Mouse (Mus musculus) midbrain, embryonic 12.5 days (tissue): Measurements from ENCODE around the gene Ncapd2. TPM values are rescaled to one million over a fixed set of nuclear protein-coding genes. Genes with fewer than 3 reads are reported as not detected.

ENCODE experiments used
- ATAC-seq: fragments of 200-750 bp; cut with Nextera tagmentation; 2 replicates; pipeline ENCODE4 v1.8.0; 2017; ENCODE audit warnings: low read depth, moderate TSS enrichment, moderate library complexity; ENCODE audit not compliant: low FRiP score
- H3K27ac ChIP-seq: fragments of 300-500 bp; sonication (generic); replicated peaks from 2 replicates; pipeline ENCODE4 v1.5.1; 2016; ENCODE audit warnings: mild to moderate bottlenecking
- H3K27me3 ChIP-seq: fragments of 300-500 bp; sonication (generic); 2 replicates; pipeline ENCODE4 v1.6.1; 2016; ENCODE audit warnings: mild to moderate bottlenecking
- H3K36me3 ChIP-seq: fragments of 300-500 bp; sonication (generic); 2 replicates; pipeline ENCODE4 v1.6.1; 2016
- H3K4me1 ChIP-seq: fragments of 300-500 bp; sonication (generic); 2 replicates; pipeline ENCODE4 v1.6.1; 2016
- H3K4me2 ChIP-seq: fragments of 300-500 bp; sonication (generic); replicated peaks from 2 replicates; pipeline ENCODE4 v1.6.1; 2016; ENCODE audit warnings: mild to moderate bottlenecking, moderate library complexity
- H3K4me3 ChIP-seq: fragments of 300-500 bp; sonication (generic); 2 replicates; pipeline ENCODE4 v1.5.1; 2016; ENCODE audit warnings: mild to moderate bottlenecking
- H3K9ac ChIP-seq: fragments of 300-500 bp; sonication (generic); replicated peaks from 2 replicates; pipeline ENCODE4 v1.6.1; 2016; ENCODE audit warnings: mild to moderate bottlenecking, moderate library complexity
- H3K9me3 ChIP-seq: fragments of 300-500 bp; sonication (generic); 2 replicates; pipeline ENCODE4 v1.6.1; 2016; ENCODE audit warnings: mild to moderate bottlenecking
- WGBS: fragments of 180-500 bp; shearing (Covaris S2); methylation state at CpG from one replicate; pipeline ENCODE4 v1.1.7; 2016; 5-methylcytosine and 5-hydroxymethylcytosine counted together
- polyA plus RNA-seq: library from polyadenylated mRNA; unstranded; fragments of >200 nt; fragmentation: Nextera tagmentation; extraction: Ambion mirVana; gene quantifications from 2 replicates; pipeline ENCODE4 v1.2.1, GENCODE M21; 2016

The Ncapd2 gene
- polyA plus RNA-seq, 1 experiment from 2014 or later, result 192 TPM

DNA sequence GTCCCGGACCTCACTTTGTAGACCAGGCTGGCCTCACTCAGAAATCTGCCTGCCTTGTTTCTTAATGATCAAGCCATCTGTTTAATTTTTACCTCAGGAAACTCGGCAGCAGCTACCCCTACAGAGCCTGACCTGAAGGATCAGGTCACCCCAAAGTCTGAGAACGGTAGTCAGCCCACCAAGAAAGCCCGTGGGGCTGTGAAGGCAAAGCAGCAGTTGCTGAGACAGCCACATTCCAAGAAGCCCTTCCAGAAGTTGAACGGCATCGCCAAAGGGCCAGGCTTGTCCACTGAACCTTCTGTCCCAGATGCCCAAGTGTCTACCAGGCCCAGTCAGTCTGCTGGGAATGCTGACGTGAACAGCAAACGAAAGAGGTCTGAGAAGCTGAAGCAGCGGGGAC lies 47.6 kb downstream of the Ncapd2 start:
- Histone ChIP-seq H3K9me3 (no peaks in the 10 kb centered on the region), H3K4me1 (peaks cover 39% of the 10 kb centered on the region), H3K27me3 (no peaks in the 10 kb centered on the region), H3K4me2 (no peak overlapping the region), H3K27ac (peak overlapping the region; percentile 95; the same call in 1 of the 2 replicates), H3K9ac (no peak overlapping the region), H3K4me3 (no peak overlapping the region), H3K36me3 (peaks cover 51% of the 10 kb centered on the region)
- ATAC-seq, result no peak
- WGBS, result 84% methylated on average over 9 of the region's 9 CpGs

DNA sequence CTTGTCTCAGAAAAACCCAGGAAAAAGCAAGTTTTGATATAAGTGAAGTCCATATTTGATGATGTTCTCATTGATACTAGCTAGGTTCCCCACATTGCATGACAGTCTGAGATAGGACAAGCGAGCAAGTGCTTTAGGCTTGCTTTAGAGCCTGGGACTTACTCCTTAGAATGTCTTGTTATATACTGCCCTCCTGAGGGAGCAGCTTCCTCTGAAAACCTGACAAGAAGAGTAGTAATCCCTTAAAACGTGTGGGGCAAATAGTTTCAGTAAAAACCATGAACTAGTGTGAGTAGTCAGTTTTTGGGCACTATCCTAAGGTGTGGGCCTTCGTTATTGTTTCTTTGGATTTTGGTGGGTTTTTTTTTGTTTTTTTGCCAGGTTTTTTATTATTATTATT lies 48.4 kb downstream of the Ncapd2 start:
- no peak overlapping the region for H3K9ac ChIP-seq
- ATAC-seq, result no peak
- no peak overlapping the region for H3K4me2 ChIP-seq
- H3K27ac ChIP-seq, result no peak overlapping the region
- no peaks in the 10 kb centered on the region for H3K9me3 ChIP-seq
- peaks cover 32% of the 10 kb centered on the region for H3K4me1 ChIP-seq
- 79% methylated on average over 3 of the region's 3 CpGs for WGBS
- H3K4me3 ChIP-seq, result no peak overlapping the region
- H3K36me3 ChIP-seq, result peaks cover 59% of the 10 kb centered on the region
- H3K27me3 ChIP-seq, result no peaks in the 10 kb centered on the region

DNA sequence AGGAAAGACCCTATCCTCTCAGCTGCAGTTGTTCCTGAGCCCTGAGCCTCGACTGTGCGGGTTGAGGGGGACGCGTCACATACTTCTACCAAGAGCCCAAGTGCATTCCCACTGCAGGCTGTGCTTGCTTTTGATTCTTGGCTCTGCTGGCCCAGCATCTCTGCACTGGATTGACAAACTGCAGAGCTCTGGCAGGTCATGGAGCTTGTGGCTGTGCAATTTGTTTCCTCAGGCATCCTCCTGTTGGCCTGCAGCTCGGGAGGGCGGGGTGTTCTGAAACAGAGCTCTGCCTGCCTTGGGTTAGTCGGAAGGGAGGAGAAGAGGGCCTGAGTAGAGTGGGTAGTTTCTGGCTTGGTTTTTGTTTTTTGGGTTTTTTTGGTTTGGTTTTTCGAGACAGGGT lies 49.1 kb downstream of the Ncapd2 start:
- Histone ChIP-seq H3K4me1 (peaks cover 28% of the 10 kb centered on the region), H3K9me3 (no peaks in the 10 kb centered on the region), H3K27ac (no peak overlapping the region), H3K4me3 (no peak overlapping the region), H3K4me2 (no peak overlapping the region), H3K9ac (no peak overlapping the region), H3K27me3 (no peaks in the 10 kb centered on the region), H3K36me3 (peaks cover 66% of the 10 kb centered on the region)
- no peak for ATAC-seq
- WGBS, result 96% methylated on average over 8 of the region's 8 CpGs

DNA sequence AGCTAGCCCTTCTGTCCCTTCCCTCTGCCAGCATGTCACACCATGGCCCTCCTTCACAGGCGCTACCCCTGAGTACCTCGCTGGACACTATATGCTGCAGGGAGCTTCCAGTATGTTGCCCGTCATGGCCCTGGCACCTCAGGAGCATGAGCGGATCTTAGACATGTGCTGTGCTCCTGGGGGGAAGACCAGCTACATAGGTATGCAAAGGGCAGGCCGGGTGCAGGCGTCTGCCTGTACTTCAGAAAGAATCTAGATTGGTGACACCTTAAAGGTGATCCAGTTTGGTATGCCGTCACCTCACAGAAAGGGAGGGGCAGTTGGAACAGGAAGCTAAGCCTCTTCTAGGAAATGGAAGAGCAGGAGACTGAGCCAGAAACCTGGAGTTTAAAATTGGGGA lies 51.8 kb downstream of the Ncapd2 start:
- H3K36me3 ChIP-seq, result peaks cover 91% of the 10 kb centered on the region
- no peak overlapping the region for H3K9ac ChIP-seq
- WGBS, result 93% methylated on average over 7 of the region's 7 CpGs

DNA sequence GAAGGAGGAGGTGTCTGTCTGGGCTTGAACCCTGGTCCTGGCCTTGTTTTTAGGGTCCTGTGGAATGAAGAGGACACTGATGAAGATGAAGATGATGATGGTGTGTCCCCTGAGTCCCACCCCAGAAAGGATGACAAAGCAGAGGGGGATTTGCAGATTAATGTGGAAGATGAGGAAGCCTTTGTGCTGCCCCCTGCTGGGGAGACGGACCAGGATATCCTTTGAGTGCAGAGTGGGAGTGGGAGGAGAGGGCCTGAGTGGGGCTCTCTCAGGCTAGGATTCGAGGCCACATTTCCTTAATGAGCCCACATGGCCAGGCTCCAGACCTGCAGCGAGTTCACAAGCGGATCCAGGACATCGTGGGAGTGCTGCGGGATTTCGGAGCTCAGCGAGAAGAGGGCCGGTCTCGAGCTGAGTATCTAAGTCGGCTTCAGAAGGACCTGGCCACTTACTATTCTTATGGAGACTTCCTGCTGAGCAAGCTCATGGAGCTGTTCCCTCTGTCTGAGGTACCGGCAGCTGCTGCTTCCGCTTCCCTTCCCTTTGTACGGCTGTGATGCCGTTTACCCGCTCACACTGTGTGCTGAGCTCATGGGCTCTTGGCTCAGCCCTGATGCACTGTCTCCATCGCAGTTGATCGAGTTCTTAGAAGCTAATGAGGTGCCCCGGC lies 54.4 kb downstream of the Ncapd2 start:
- H3K9me3 ChIP-seq, result no peaks in the 10 kb centered on the region
- H3K4me2 ChIP-seq, result no peak overlapping the region
- no peak overlapping the region for H3K27ac ChIP-seq
- no peak overlapping the region for H3K4me3 ChIP-seq
- H3K27me3 ChIP-seq, result no peaks in the 10 kb centered on the region
- 88% methylated on average over 19 of the region's 19 CpGs for WGBS
- peaks cover 85% of the 10 kb centered on the region for H3K36me3 ChIP-seq
- no peak for ATAC-seq
- H3K4me1 ChIP-seq, result peaks cover 12% of the 10 kb centered on the region
- H3K9ac ChIP-seq, result no peak overlapping the region

More for the DNA sequence above, 51.8 kb downstream of the Ncapd2 start:
- Histone ChIP-seq H3K27ac (no peak overlapping the region), H3K4me1 (peaks cover 5% of the 10 kb centered on the region), H3K9me3 (no peaks in the 10 kb centered on the region), H3K4me2 (no peak overlapping the region), H3K27me3 (no peaks in the 10 kb centered on the region), H3K4me3 (no peak overlapping the region)
- ATAC-seq, result no peak

DNA sequence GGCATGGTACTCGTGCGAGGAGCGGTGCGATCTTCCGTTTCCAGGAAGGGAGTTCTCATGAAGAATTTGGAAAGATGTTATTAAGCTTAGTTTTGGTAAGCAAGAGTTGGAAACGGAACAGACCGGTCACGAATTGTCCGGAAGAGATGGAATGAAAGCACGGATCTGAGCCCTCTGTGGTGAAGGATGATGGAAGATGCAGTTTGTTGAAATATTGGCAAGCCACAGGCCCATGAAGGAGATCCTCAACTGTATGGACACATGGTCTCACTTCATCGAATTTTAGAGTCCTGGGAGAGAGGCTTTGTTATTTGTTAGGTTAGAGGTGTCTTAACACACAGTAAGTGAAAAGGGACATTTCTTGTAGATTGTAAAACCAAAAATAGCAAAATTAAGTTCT lies 59.0 kb downstream of the Ncapd2 start:
- peak overlapping the region; percentile 90 for H3K4me3 ChIP-seq
- peaks cover 69% of the 10 kb centered on the region for H3K36me3 ChIP-seq
- peaks cover 18% of the 10 kb centered on the region for H3K4me1 ChIP-seq
- no peak for ATAC-seq
- peak overlapping the region; percentile 88 for H3K4me2 ChIP-seq
- 12% methylated on average over 11 of the region's 11 CpGs for WGBS
- no peak overlapping the region for H3K27ac ChIP-seq
- H3K9ac ChIP-seq, result peak overlapping the region; percentile 85
- no peaks in the 10 kb centered on the region for H3K9me3 ChIP-seq
- no peaks in the 10 kb centered on the region for H3K27me3 ChIP-seq

DNA sequence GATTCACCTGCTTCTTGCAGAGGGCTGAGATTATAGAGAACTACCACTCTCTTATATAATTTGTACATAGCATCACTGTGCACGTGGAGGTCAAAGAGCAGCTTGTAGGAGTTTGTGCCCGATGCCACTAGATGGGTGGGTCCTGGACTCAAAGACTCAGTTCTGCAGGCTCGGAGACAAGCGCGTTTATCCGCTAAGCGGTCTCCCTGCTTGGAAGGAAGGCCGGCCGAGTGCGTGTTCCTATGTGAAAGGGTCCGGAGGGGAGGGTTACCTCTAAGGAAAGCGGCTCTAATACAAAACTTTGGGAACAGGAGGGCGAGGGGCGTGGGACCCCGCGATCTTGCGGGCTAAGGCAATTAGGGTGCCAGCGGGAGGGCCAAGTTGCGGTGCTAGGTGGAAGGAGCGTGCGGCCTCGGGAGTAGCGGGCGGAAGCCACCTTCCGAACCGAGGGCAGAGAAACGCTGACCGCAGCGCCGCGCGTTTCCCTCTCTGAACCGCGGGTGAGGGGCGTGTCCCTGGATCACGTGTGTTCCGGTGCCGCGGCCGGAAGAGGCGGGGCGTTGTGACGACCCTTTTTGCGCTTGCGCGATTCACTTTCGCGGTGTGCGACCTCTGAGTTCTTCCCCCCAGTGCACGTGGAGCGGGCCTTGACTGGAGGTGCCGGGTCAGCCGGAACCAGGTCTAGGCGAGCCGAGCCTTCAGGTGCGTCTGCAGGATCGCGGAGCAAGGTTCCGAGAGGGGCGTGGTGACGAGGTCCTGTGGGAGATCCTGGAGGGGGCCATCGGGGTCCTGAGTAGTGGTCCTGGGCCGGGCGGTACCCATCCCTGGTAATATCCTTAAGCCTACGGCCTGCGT lies 60.0 kb downstream of the Ncapd2 start, which contains the start of gene Nop2:
Nop2 (plus strand) TSS at position 608 of the 855 bp plus-strand sequence.
- Histone ChIP-seq H3K36me3 (peaks cover 69% of the 10 kb centered on the region), H3K4me3 (peak within 1 kb of the TSS; percentile 90), H3K9ac (peak within 1 kb of the TSS; percentile 85), H3K9me3 (no peaks in the 10 kb centered on the region), H3K4me1 (peaks cover 18% of the 10 kb centered on the region), H3K4me2 (peak within 1 kb of the TSS; percentile 88), H3K27me3 (no peaks in the 10 kb centered on the region), H3K27ac (peak within 1 kb of the TSS; percentile 88)
- ATAC-seq, result peak; percentile 95
- under 1% methylated on average over 66 of the region's 66 CpGs for WGBS

DNA sequence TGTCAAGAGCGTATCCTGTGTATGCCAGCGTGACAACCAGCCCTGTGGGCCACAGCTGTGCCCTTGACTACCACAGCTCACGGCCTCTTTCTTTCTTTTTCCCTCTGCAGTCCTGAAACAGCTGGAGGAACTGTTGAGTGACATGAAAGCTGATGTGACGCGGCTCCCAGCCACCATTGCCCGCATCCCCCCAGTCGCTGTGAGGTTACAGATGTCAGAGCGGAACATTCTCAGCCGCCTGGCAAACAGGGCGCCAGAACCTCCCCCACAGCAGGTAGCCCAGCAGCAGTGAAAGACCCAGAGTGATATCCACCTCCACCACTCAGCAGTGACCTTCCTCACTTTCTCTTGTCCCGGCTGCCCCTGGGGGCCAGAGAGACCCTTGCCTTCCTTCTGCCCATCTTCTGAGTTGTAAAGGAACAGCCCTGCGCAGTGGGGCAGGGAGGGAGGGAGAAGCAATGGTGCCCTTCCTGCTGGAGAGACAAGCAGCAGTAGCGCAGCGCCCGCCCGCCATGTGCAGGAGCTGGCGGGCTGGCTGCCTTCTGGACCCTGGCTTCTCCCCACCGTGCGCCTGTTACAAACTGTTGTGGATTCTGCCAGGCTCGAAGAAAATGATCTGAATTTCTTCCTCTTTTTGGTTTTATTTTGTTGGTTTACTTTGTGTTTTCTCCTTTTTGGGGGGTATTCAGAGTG lies 61.6 kb downstream of the Ncapd2 start:
- WGBS, result 89% methylated on average over 19 of the region's 20 CpGs
- Histone ChIP-seq H3K9ac (no peak overlapping the region), H3K4me3 (no peak overlapping the region), H3K4me1 (peaks cover 18% of the 10 kb centered on the region), H3K27ac (no peak overlapping the region), H3K9me3 (no peaks in the 10 kb centered on the region), H3K36me3 (peaks cover 70% of the 10 kb centered on the region), H3K27me3 (no peaks in the 10 kb centered on the region), H3K4me2 (no peak overlapping the region)
- ATAC-seq, result no peak

DNA sequence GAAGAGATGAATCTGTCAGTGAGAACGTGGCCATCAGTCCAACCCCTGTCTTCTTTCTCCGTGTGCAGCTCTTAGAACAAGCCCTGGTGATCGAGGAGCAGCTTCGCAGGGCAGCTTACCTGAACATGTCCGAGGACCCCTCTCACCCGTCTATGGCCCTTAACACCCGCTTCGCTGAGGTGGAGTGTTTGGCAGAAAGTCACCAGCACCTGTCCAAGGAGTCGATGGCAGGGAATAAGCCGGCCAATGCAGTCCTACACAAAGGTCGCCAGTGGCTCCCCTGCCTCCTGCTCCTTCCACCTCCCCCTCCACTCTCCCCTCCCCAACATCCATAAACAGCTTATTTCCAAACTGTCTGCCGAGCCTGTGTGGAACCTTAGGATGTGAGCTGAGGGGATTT lies 62.8 kb downstream of the Ncapd2 start:
- Histone ChIP-seq H3K27me3 (no peaks in the 10 kb centered on the region), H3K9me3 (no peaks in the 10 kb centered on the region), H3K4me1 (peaks cover 18% of the 10 kb centered on the region), H3K27ac (no peak overlapping the region), H3K4me2 (no peak overlapping the region), H3K9ac (no peak overlapping the region), H3K36me3 (peaks cover 70% of the 10 kb centered on the region), H3K4me3 (no peak overlapping the region)
- WGBS, result 95% methylated on average over 12 of the region's 12 CpGs
- ATAC-seq, result no peak

DNA sequence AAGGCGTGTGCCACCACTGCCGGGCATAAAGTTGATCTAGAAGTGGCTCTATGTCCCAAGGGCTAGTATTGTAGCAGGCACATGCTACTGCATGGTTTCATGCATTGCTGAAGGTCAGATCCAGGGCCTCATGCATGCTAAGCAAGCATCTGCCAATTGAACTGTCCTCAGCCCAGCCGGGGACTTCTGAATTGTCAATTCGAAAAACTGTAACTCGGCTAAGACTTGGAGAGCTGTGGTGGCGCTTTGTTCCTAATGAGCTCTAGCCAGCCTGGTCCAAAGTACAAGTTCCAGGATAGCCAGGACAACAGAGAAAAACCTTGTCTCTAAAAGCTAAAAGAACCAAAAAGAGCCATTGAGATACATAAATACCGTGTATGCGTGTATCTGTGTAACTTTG lies 72.1 kb downstream of the Ncapd2 start:
- H3K4me3 ChIP-seq, result no peak overlapping the region
- H3K9ac ChIP-seq, result no peak overlapping the region
- H3K9me3 ChIP-seq, result no peaks in the 10 kb centered on the region
- H3K4me1 ChIP-seq, result no peaks in the 10 kb centered on the region
- ATAC-seq, result no peak
- no peak overlapping the region for H3K4me2 ChIP-seq
- peaks cover 94% of the 10 kb centered on the region for H3K36me3 ChIP-seq
- WGBS, result 95% methylated on average over 8 of the region's 8 CpGs
- no peaks in the 10 kb centered on the region for H3K27me3 ChIP-seq
- H3K27ac ChIP-seq, result no peak overlapping the region
